Mouse (Mus musculus): ENCODE data around the gene Abhd14a. TPM values are rescaled to one million over a fixed set of nuclear protein-coding genes. Genes with fewer than 3 reads are reported as not detected.
"Not testable (repeated sequence)": the region's sequence is repeated elsewhere in the genome, so short reads cannot be mapped to it uniquely, and the experiment has no call there.

Abhd14a gene
- polyA plus RNA-seq (2015; fragmentation: Nextera tagmentation; extraction: Ambion mirVana) = 49.5 and 50.4 TPM in 2 replicates

- WGBS = 0% methylated on average over 24 of the region's 24 CpGs
- Histone ChIP-seq H3K4me1 (ENCODE audit: control insufficient read depth, insufficient read depth, low read length) (peaks cover 44% of the 10 kb centered on the region), H3K27me3 (ENCODE audit: control insufficient read depth, insufficient read depth, low read length) (no peaks in the 10 kb centered on the region), H3K36me3 (ENCODE audit: control insufficient read depth, insufficient read depth, low read length) (no peaks in the 10 kb centered on the region), H3K9me3 (replicated peaks; ENCODE audit: control insufficient read depth, low read length) (no peaks in the 10 kb centered on the region), H3K4me2 (ENCODE audit: low read depth, low read length) (peak within 1 kb of the TSS; percentile 74), H3K4me3 (replicated peaks; ENCODE audit: low read length) (peak within 1 kb of the TSS; percentile 52), H3K27ac (ENCODE audit: low read length) (peak within 1 kb of the TSS; percentile 26), H3K9ac (ENCODE audit: low read length) (peak within 1 kb of the TSS; percentile 77)
- ATAC-seq (ENCODE audit: insufficient read depth, low FRiP score) = peak; percentile 90
Observed at GRCm38 (mm10) chr9:106447348-106447747, at the start of gene Abhd14a, which contains the start of gene Abhd14b. TSS of gene Abhd14a (minus strand) at chr9:106447678. TSS of gene Abhd14b (plus strand) at chr9:106447459.

GRCm38 (mm10) chr9:106487602-106488001, 40.1 kb upstream of the Abhd14a start:
- H3K27me3 ChIP-seq (ENCODE audit: control insufficient read depth, insufficient read depth, low read length); H3K4me3 ChIP-seq (replicated peaks; ENCODE audit: low read length); ATAC-seq (ENCODE audit: insufficient read depth, low FRiP score); H3K9me3 ChIP-seq (replicated peaks; ENCODE audit: control insufficient read depth, low read length); H3K4me1 ChIP-seq (ENCODE audit: control insufficient read depth, insufficient read depth, low read length); H3K27ac ChIP-seq (ENCODE audit: low read length); H3K4me2 ChIP-seq (ENCODE audit: low read depth, low read length); H3K9ac ChIP-seq (ENCODE audit: low read length): not testable (repeated sequence)
- 79% methylated on average over 6 of the region's 6 CpGs for WGBS
- peaks cover 22% of the 10 kb centered on the region; the same call in 1 of the 2 replicates for H3K36me3 ChIP-seq (ENCODE audit: control insufficient read depth, insufficient read depth, low read length)

- Histone ChIP-seq H3K4me1 (ENCODE audit: control insufficient read depth, insufficient read depth, low read length) (no peaks in the 10 kb centered on the region), H3K9me3 (replicated peaks; ENCODE audit: control insufficient read depth, low read length) (no peaks in the 10 kb centered on the region), H3K36me3 (ENCODE audit: control insufficient read depth, insufficient read depth, low read length) (peaks cover 28% of the 10 kb centered on the region), H3K27me3 (ENCODE audit: control insufficient read depth, insufficient read depth, low read length) (no peaks in the 10 kb centered on the region), H3K4me3 (replicated peaks; ENCODE audit: low read length) (no peak overlapping the region), H3K27ac (ENCODE audit: low read length) (no peak overlapping the region), H3K4me2 (ENCODE audit: low read depth, low read length) (no peak overlapping the region), H3K9ac (ENCODE audit: low read length) (no peak overlapping the region)
- ATAC-seq (ENCODE audit: insufficient read depth, low FRiP score) = no peak; the same call in 1 of the 2 replicates
- WGBS = 80% methylated on average over 10 of the region's 10 CpGs
Observed at GRCm38 (mm10) chr9:106485076-106485475, 37.6 kb upstream of the Abhd14a start.

GRCm38 (mm10) chr9:106483606-106484005, 36.1 kb upstream of the Abhd14a start:
- Histone ChIP-seq H3K4me3 (replicated peaks; ENCODE audit: low read length) (no peak overlapping the region), H3K27ac (ENCODE audit: low read length) (no peak overlapping the region), H3K4me2 (ENCODE audit: low read depth, low read length) (no peak overlapping the region), H3K27me3 (ENCODE audit: control insufficient read depth, insufficient read depth, low read length) (no peaks in the 10 kb centered on the region), H3K36me3 (ENCODE audit: control insufficient read depth, insufficient read depth, low read length) (peaks cover 28% of the 10 kb centered on the region), H3K4me1 (ENCODE audit: control insufficient read depth, insufficient read depth, low read length) (no peaks in the 10 kb centered on the region), H3K9me3 (replicated peaks; ENCODE audit: control insufficient read depth, low read length) (no peaks in the 10 kb centered on the region), H3K9ac (ENCODE audit: low read length) (no peak overlapping the region)
- 92% methylated on average over 17 of the region's 17 CpGs for WGBS
- no peak for ATAC-seq (ENCODE audit: insufficient read depth, low FRiP score)

GRCm38 (mm10) chr9:106483136-106483535, 35.7 kb upstream of the Abhd14a start:
- no peaks in the 10 kb centered on the region for H3K27me3 ChIP-seq (ENCODE audit: control insufficient read depth, insufficient read depth, low read length)
- peaks cover 3% of the 10 kb centered on the region for H3K4me1 ChIP-seq (ENCODE audit: control insufficient read depth, insufficient read depth, low read length)
- H3K36me3 ChIP-seq (ENCODE audit: control insufficient read depth, insufficient read depth, low read length) = peaks cover 28% of the 10 kb centered on the region
- WGBS = 96% methylated on average over 10 of the region's 10 CpGs
- ATAC-seq (ENCODE audit: insufficient read depth, low FRiP score) = no peak
- no peak overlapping the region for H3K27ac ChIP-seq (ENCODE audit: low read length)
- no peak overlapping the region for H3K9ac ChIP-seq (ENCODE audit: low read length)
- no peak overlapping the region for H3K4me3 ChIP-seq (replicated peaks; ENCODE audit: low read length)
- no peak overlapping the region for H3K4me2 ChIP-seq (ENCODE audit: low read depth, low read length)
- H3K9me3 ChIP-seq (replicated peaks; ENCODE audit: control insufficient read depth, low read length) = no peaks in the 10 kb centered on the region

GRCm38 (mm10) chr9:106482578-106483115, 35.2 kb upstream of the Abhd14a start:
- Histone ChIP-seq H3K27me3 (ENCODE audit: control insufficient read depth, insufficient read depth, low read length) (no peaks in the 10 kb centered on the region), H3K27ac (ENCODE audit: low read length) (no peak overlapping the region), H3K9me3 (replicated peaks; ENCODE audit: control insufficient read depth, low read length) (no peaks in the 10 kb centered on the region), H3K4me2 (ENCODE audit: low read depth, low read length) (no peak overlapping the region), H3K4me3 (replicated peaks; ENCODE audit: low read length) (no peak overlapping the region), H3K36me3 (ENCODE audit: control insufficient read depth, insufficient read depth, low read length) (peaks cover 28% of the 10 kb centered on the region), H3K4me1 (ENCODE audit: control insufficient read depth, insufficient read depth, low read length) (peaks cover 7% of the 10 kb centered on the region), H3K9ac (ENCODE audit: low read length) (no peak overlapping the region)
- no peak for ATAC-seq (ENCODE audit: insufficient read depth, low FRiP score)
- 86% methylated on average over 17 of the region's 17 CpGs for WGBS

- Histone ChIP-seq H3K9me3 (replicated peaks; ENCODE audit: control insufficient read depth, low read length) (no peaks in the 10 kb centered on the region), H3K9ac (ENCODE audit: low read length) (no peak overlapping the region), H3K36me3 (ENCODE audit: control insufficient read depth, insufficient read depth, low read length) (peaks cover 28% of the 10 kb centered on the region), H3K4me3 (replicated peaks; ENCODE audit: low read length) (no peak overlapping the region), H3K4me2 (ENCODE audit: low read depth, low read length) (no peak overlapping the region), H3K27ac (ENCODE audit: low read length) (no peak overlapping the region), H3K27me3 (ENCODE audit: control insufficient read depth, insufficient read depth, low read length) (no peaks in the 10 kb centered on the region), H3K4me1 (ENCODE audit: control insufficient read depth, insufficient read depth, low read length) (peaks cover 8% of the 10 kb centered on the region)
- 92% methylated on average over 13 of the region's 13 CpGs for WGBS
- no peak for ATAC-seq (ENCODE audit: insufficient read depth, low FRiP score)
Observed at GRCm38 (mm10) chr9:106481676-106482075, 34.2 kb upstream of the Abhd14a start.

GRCm38 (mm10) chr9:106481075-106481474, 33.6 kb upstream of the Abhd14a start:
- H3K4me1 ChIP-seq (ENCODE audit: control insufficient read depth, insufficient read depth, low read length) = peaks cover 14% of the 10 kb centered on the region
- no peaks in the 10 kb centered on the region for H3K9me3 ChIP-seq (replicated peaks; ENCODE audit: control insufficient read depth, low read length)
- no peak for ATAC-seq (ENCODE audit: insufficient read depth, low FRiP score)
- H3K4me3 ChIP-seq (replicated peaks; ENCODE audit: low read length) = no peak overlapping the region
- WGBS = 90% methylated on average over 15 of the region's 15 CpGs
- no peak overlapping the region for H3K27ac ChIP-seq (ENCODE audit: low read length)
- H3K9ac ChIP-seq (ENCODE audit: low read length) = no peak overlapping the region
- no peak overlapping the region for H3K4me2 ChIP-seq (ENCODE audit: low read depth, low read length)
- no peaks in the 10 kb centered on the region for H3K27me3 ChIP-seq (ENCODE audit: control insufficient read depth, insufficient read depth, low read length)
- peaks cover 25% of the 10 kb centered on the region for H3K36me3 ChIP-seq (ENCODE audit: control insufficient read depth, insufficient read depth, low read length)

GRCm38 (mm10) chr9:106480541-106480940, 33.1 kb upstream of the Abhd14a start:
- H3K4me3 ChIP-seq (replicated peaks; ENCODE audit: low read length) = no peak overlapping the region
- H3K9me3 ChIP-seq (replicated peaks; ENCODE audit: control insufficient read depth, low read length) = no peaks in the 10 kb centered on the region
- H3K27ac ChIP-seq (ENCODE audit: low read length) = no peak overlapping the region
- H3K4me2 ChIP-seq (ENCODE audit: low read depth, low read length) = no peak overlapping the region
- ATAC-seq (ENCODE audit: insufficient read depth, low FRiP score) = no peak
- peaks cover 19% of the 10 kb centered on the region for H3K4me1 ChIP-seq (ENCODE audit: control insufficient read depth, insufficient read depth, low read length)
- peaks cover 22% of the 10 kb centered on the region for H3K36me3 ChIP-seq (ENCODE audit: control insufficient read depth, insufficient read depth, low read length)
- H3K9ac ChIP-seq (ENCODE audit: low read length) = no peak overlapping the region
- 94% methylated on average over 7 of the region's 7 CpGs for WGBS
- no peaks in the 10 kb centered on the region for H3K27me3 ChIP-seq (ENCODE audit: control insufficient read depth, insufficient read depth, low read length)
